Mouse (Mus musculus): ENCODE results near the gene R3hdm4. TPM values are rescaled to one million over a fixed set of nuclear protein-coding genes. Genes with fewer than 3 reads are reported as not detected.

The R3hdm4 gene
- total and polyA plus RNA-seq, 3 experiments, result 82.4 to 123 (median 85.6) TPM

GRCm38 (mm10) chr10:79933861-79934260 lies 12.9 kb upstream of the R3hdm4 start:
- Histone ChIP-seq H3K27ac (peak overlapping the region; percentile 53; the same call in 1 of the 2 replicates), H3K9ac (ENCODE audit: low read depth, low read length) (no peak overlapping the region), H3K27me3 (ENCODE audit: control insufficient read depth, insufficient read depth, low read length) (no peaks in the 10 kb centered on the region), H3K36me3 (ENCODE audit: control insufficient read depth, insufficient read depth, low read length) (no peaks in the 10 kb centered on the region), H3K79me2 (replicated peaks; ENCODE audit: control insufficient read depth, insufficient read depth, low read length) (no peaks in the 10 kb centered on the region), H3K4me1 (ENCODE audit: control insufficient read depth, insufficient read depth, low read length) (peaks cover 31% of the 10 kb centered on the region), H3K4me3 (no peak overlapping the region)
- WGBS, result 46% methylated on average over 6 of the region's 6 CpGs
- intact Hi-C loops (cut with DNase I), result no loop called here
- no peak for TF ChIP-seq POLR2A (IDR thresholded peaks at IDR 0.05; ENCODE audit: insufficient read depth, low read depth, low read length)
- no peak for TF ChIP-seq CTCF (IDR thresholded peaks at IDR 0.05)
- TF ChIP-seq EP300 (IDR thresholded peaks at IDR 0.05; ENCODE audit: insufficient read depth, low read depth, low read length), result no peak
- DNase-seq, result no peak

GRCm38 (mm10) chr10:79933145-79933679 lies 12.2 kb upstream of the R3hdm4 start:
- intact Hi-C loops (cut with DNase I), result no loop called here
- Histone ChIP-seq H3K4me1 (ENCODE audit: control insufficient read depth, insufficient read depth, low read length) (peaks cover 31% of the 10 kb centered on the region), H3K27ac (peak overlapping the region; percentile 28), H3K79me2 (replicated peaks; ENCODE audit: control insufficient read depth, insufficient read depth, low read length) (no peaks in the 10 kb centered on the region), H3K4me3 (no peak overlapping the region), H3K27me3 (ENCODE audit: control insufficient read depth, insufficient read depth, low read length) (no peaks in the 10 kb centered on the region), H3K36me3 (ENCODE audit: control insufficient read depth, insufficient read depth, low read length) (no peaks in the 10 kb centered on the region), H3K9ac (ENCODE audit: low read depth, low read length) (no peak overlapping the region)
- WGBS, result 53% methylated on average over 9 of the region's 9 CpGs
- DNase-seq, result peak in 1 of 2 experiments; percentile 55
- TF ChIP-seq CTCF (IDR thresholded peaks at IDR 0.05), result no peak

GRCm38 (mm10) chr10:79932736-79933135 lies 11.7 kb upstream of the R3hdm4 start:
- Histone ChIP-seq H3K27me3 (ENCODE audit: control insufficient read depth, insufficient read depth, low read length) (no peaks in the 10 kb centered on the region), H3K79me2 (replicated peaks; ENCODE audit: control insufficient read depth, insufficient read depth, low read length) (no peaks in the 10 kb centered on the region), H3K9ac (ENCODE audit: low read depth, low read length) (no peak overlapping the region), H3K36me3 (ENCODE audit: control insufficient read depth, insufficient read depth, low read length) (no peaks in the 10 kb centered on the region), H3K4me3 (no peak overlapping the region), H3K4me1 (ENCODE audit: control insufficient read depth, insufficient read depth, low read length) (peaks cover 31% of the 10 kb centered on the region), H3K27ac (peak overlapping the region; percentile 28)
- 26% methylated on average over 8 of the region's 8 CpGs for WGBS
- peak; percentile 79 to 85 for DNase-seq
- TF ChIP-seq POLR2A (IDR thresholded peaks at IDR 0.05; ENCODE audit: insufficient read depth, low read depth, low read length) (no peak), EP300 (IDR thresholded peaks at IDR 0.05; ENCODE audit: insufficient read depth, low read depth, low read length) (peak; percentile 73; the same call in 1 of the 2 replicates), CTCF (IDR thresholded peaks at IDR 0.05) (0 out of 2 replicates have a peak, but pooled peaks have one; percentile 2)
- intact Hi-C loops (cut with DNase I), result no loop called here

- no peak for DNase-seq
- no peak overlapping the region for H3K27ac ChIP-seq
- 88% methylated on average over 9 of the region's 9 CpGs for WGBS
- no peak overlapping the region for H3K9ac ChIP-seq (ENCODE audit: low read depth, low read length)
- TF ChIP-seq POLR2A (IDR thresholded peaks at IDR 0.05; ENCODE audit: insufficient read depth, low read depth, low read length) (no peak), CTCF (IDR thresholded peaks at IDR 0.05) (no peak), EP300 (IDR thresholded peaks at IDR 0.05; ENCODE audit: insufficient read depth, low read depth, low read length) (no peak)
- no peaks in the 10 kb centered on the region for H3K79me2 ChIP-seq (replicated peaks; ENCODE audit: control insufficient read depth, insufficient read depth, low read length)
- no peaks in the 10 kb centered on the region for H3K27me3 ChIP-seq (ENCODE audit: control insufficient read depth, insufficient read depth, low read length)
- H3K4me1 ChIP-seq (ENCODE audit: control insufficient read depth, insufficient read depth, low read length), result peaks cover 29% of the 10 kb centered on the region
- intact Hi-C loops (cut with DNase I), result no loop called here
- H3K4me3 ChIP-seq, result no peak overlapping the region
- H3K36me3 ChIP-seq (ENCODE audit: control insufficient read depth, insufficient read depth, low read length), result no peaks in the 10 kb centered on the region
Observed at GRCm38 (mm10) chr10:79931797-79932196, 10.8 kb upstream of the R3hdm4 start.

GRCm38 (mm10) chr10:79930826-79931186 lies 9.8 kb upstream of the R3hdm4 start:
- no peaks in the 10 kb centered on the region for H3K79me2 ChIP-seq (replicated peaks; ENCODE audit: control insufficient read depth, insufficient read depth, low read length)
- peaks cover 25% of the 10 kb centered on the region for H3K4me1 ChIP-seq (ENCODE audit: control insufficient read depth, insufficient read depth, low read length)
- intact Hi-C loops (cut with DNase I), result no loop called here

GRCm38 (mm10) chr10:79929967-79930825 lies 9.2 kb upstream of the R3hdm4 start:
- DNase-seq, result no peak
- Histone ChIP-seq H3K4me3 (no peak overlapping the region), H3K79me2 (replicated peaks; ENCODE audit: control insufficient read depth, insufficient read depth, low read length) (no peaks in the 10 kb centered on the region), H3K27ac (no peak overlapping the region), H3K27me3 (ENCODE audit: control insufficient read depth, insufficient read depth, low read length) (no peaks in the 10 kb centered on the region), H3K36me3 (ENCODE audit: control insufficient read depth, insufficient read depth, low read length) (no peaks in the 10 kb centered on the region), H3K9ac (ENCODE audit: low read depth, low read length) (no peak overlapping the region), H3K4me1 (ENCODE audit: control insufficient read depth, insufficient read depth, low read length) (peaks cover 25% of the 10 kb centered on the region)
- TF ChIP-seq EP300 (IDR thresholded peaks at IDR 0.05; ENCODE audit: insufficient read depth, low read depth, low read length) (no peak), CTCF (IDR thresholded peaks at IDR 0.05) (no peak), POLR2A (IDR thresholded peaks at IDR 0.05; ENCODE audit: insufficient read depth, low read depth, low read length) (no peak)
- intact Hi-C loops (cut with DNase I), result loop anchor here (5.0 kb wide), 1 partner anchor 212 kb away; the partner anchor contains the start of gene Cbarp
- 88% methylated on average over 18 of the region's 18 CpGs for WGBS

More at GRCm38 (mm10) chr10:79930826-79931186, 9.8 kb upstream of the R3hdm4 start:
- TF ChIP-seq POLR2A (IDR thresholded peaks at IDR 0.05; ENCODE audit: insufficient read depth, low read depth, low read length) (no peak), EP300 (IDR thresholded peaks at IDR 0.05; ENCODE audit: insufficient read depth, low read depth, low read length) (no peak), CTCF (IDR thresholded peaks at IDR 0.05) (no peak)
- Histone ChIP-seq H3K27me3 (ENCODE audit: control insufficient read depth, insufficient read depth, low read length) (no peaks in the 10 kb centered on the region), H3K4me3 (no peak overlapping the region), H3K36me3 (ENCODE audit: control insufficient read depth, insufficient read depth, low read length) (no peaks in the 10 kb centered on the region), H3K27ac (no peak overlapping the region), H3K9ac (ENCODE audit: low read depth, low read length) (no peak overlapping the region)
- DNase-seq, result no peak
- 96% methylated on average over 16 of the region's 16 CpGs for WGBS

Data from heart, adult 2 months (tissue).